Mouse (Mus musculus): ENCODE measurements around the gene Tcea3. TPM values are rescaled to one million over a fixed set of nuclear protein-coding genes. Genes with fewer than 3 reads are reported as not detected.

The Tcea3 gene
- total RNA-seq, 2 experiments from 2014 or later, result 344 to 373 TPM

DNA sequence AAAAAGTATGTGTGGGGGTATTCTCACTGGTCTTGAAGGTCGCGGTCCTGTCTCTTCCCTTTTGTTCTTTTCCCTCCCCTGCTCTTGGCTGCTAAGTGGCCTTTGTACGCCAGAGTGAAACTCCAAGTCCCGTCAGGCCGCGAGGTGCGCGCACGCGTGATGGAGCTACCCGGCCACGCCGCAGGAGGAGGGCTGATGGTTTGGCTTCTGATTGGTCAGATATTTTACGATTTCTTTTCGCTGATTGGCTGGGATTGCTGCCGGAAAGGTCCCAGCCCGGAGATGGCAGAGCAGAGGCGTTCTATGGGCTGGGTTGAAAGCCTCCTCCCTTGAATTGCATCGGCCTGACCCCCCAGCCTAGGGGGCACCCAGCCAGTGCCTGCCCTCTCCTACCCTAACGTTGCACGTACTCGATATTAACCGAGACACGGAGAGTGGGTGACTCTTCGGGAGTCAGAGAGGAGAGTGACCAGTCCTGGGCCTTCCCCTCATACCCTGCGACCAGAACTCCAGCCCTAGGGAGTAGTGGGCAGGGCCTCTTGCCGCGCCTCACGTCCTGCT is 38.4 kb downstream of the Tcea3 start:
- Histone ChIP-seq H3K4me3 (peak overlapping the region; percentile 82), H3K27ac (peak overlapping the region; percentile 92)
- no peak for TF ChIP-seq CTCF (IDR thresholded peaks at IDR 0.05)
- intact Hi-C loops (cut with DNase I), result loop anchor here (1.0 to 2.0 kb wide), 2 partner anchors 25 kb away; partner anchors contain the start of gene Hnrnpr
- peak; percentile 98 for DNase-seq

DNA sequence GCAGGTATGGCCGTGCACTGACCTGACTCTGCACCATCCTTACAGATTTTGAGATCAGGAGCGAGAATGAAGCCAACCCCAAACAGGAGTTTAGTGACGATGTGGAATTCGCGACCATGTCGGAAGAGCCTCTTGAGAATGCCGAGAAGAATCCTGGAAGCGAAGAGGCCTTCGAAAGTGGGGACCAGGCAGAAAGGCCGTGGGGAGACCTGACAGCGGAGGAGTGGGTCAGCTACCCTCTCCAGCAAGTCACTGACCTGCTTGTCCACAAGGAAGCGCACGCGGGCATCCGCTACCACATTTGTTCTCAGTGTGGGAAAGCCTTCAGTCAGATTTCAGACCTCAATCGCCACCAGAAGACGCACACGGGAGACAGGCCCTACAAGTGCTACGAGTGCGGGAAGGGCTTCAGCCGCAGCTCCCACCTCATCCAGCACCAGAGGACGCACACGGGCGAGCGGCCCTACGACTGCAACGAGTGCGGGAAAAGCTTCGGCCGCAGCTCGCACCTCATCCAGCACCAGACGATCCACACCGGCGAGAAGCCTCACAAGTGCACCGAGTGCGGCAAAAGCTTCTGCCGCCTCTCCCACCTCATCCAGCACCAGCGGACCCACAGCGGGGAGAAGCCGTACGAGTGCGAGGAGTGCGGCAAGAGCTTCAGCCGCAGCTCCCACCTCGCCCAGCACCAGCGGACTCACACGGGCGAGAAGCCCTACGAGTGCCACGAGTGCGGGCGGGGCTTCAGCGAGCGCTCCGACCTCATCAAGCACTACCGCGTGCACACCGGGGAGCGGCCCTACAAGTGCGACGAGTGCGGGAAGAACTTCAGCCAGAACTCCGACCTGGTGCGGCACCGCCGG is 42.6 kb downstream of the Tcea3 start:
- intact Hi-C loops (cut with DNase I), result no loop called here
- Histone ChIP-seq H3K4me3 (no peak overlapping the region), H3K27ac (no peak overlapping the region)
- DNase-seq, result no peak
- no peak for TF ChIP-seq CTCF (IDR thresholded peaks at IDR 0.05)

DNA sequence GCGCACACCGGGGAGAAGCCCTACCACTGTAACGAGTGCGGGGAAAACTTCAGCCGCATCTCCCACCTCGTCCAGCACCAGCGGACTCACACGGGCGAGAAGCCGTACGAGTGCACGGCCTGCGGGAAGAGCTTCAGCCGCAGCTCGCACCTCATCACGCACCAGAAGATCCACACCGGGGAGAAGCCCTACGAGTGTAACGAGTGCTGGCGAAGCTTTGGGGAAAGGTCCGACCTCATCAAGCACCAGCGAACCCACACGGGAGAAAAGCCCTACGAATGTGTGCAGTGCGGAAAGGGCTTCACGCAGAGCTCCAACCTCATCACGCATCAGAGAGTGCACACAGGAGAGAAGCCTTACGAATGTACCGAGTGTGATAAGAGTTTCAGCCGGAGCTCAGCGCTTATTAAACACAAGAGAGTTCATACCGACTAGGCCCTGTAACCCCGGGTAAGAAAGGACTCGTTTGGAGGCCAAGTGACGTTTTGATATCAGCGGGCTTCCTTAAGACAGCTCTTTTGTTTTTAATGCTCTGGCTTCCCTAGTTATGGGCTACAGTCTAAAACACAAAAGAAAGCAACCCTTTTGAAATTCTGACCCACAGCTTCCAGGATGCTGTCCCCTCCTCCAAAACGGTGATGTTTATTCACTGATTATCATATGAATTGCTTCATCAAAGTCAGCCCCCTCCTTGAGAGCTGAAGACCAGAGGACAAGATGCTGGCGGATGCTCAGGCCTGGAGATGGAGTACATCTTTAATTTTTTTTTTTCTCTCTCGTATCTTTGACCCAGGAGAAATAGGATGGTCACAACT is 43.5 kb downstream of the Tcea3 start:
- no peak for TF ChIP-seq CTCF (IDR thresholded peaks at IDR 0.05)
- Histone ChIP-seq H3K27ac (no peak overlapping the region), H3K4me3 (no peak overlapping the region)
- DNase-seq, result no peak
- intact Hi-C loops (cut with DNase I), result no loop called here

DNA sequence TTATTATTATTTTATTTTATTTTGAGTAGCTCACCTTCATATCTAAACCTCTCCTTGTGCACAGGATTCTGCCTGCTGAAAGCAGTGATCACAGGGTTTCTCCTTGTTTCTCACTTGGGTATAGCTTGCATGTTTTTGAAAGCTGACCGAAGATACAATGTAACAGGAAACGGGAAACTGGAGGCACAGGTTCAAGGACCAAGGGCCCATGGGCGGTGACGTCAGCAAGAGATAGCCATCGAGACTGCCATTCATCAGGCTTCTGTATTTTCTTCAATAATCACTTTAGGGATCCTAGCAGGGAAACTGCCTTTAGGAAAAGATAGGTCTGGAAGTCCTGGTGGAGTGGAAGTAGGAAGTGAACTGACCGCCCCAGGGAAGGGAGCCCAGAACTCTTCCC is 44.2 kb downstream of the Tcea3 start:
- no peak for DNase-seq
- no peak for TF ChIP-seq CTCF (IDR thresholded peaks at IDR 0.05)
- Histone ChIP-seq H3K4me3 (no peak overlapping the region), H3K27ac (no peak overlapping the region)
- intact Hi-C loops (cut with DNase I), result no loop called here

DNA sequence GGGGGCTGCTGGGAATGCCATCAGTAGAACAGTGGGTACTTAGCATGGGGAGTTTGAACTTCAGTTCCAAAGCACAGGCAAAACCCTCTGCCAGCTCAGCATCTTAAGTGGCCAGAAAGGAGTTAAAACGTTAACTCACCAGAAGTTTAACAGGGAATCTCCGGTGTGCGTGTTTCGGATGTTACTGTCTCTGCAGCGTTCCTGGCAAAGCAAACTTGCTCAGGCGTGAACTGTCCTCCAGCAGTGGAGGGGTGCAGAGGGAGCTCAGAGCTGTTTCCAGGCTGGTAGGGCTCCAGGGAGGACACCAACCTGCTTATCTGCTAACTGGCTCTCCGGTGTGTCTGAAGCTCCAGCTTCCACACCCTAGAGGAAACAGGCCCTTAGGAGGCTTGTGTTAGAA is 48.4 kb downstream of the Tcea3 start:
- DNase-seq, result no peak
- no peak for TF ChIP-seq CTCF (IDR thresholded peaks at IDR 0.05)
- no peak overlapping the region for H3K4me3 ChIP-seq
- intact Hi-C loops (cut with DNase I), result no loop called here
- H3K27ac ChIP-seq, result no peak overlapping the region

DNA sequence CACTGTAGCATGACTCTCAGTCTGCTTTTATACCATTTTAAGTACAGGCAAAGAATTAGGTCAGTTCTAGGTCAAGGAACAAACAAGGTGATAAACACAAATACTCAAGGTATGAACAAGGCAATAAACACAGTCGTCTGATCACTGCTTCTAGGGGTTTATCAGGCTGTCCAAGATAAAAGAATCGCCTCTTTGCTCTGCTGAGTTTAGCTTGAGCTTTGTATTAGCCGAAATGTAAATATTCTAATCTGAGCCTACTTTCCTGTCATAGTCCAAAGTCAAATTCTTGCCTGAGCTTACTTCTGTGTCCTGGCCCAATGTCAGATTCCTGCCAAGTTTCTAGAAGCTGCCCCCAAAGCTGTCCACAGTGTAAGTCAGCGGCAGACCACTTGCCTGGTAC is 54.9 kb downstream of the Tcea3 start:
- no peak for DNase-seq
- intact Hi-C loops (cut with DNase I), result no loop called here
- no peak for TF ChIP-seq CTCF (IDR thresholded peaks at IDR 0.05)
- H3K27ac ChIP-seq, result no peak overlapping the region
- H3K4me3 ChIP-seq, result no peak overlapping the region

DNA sequence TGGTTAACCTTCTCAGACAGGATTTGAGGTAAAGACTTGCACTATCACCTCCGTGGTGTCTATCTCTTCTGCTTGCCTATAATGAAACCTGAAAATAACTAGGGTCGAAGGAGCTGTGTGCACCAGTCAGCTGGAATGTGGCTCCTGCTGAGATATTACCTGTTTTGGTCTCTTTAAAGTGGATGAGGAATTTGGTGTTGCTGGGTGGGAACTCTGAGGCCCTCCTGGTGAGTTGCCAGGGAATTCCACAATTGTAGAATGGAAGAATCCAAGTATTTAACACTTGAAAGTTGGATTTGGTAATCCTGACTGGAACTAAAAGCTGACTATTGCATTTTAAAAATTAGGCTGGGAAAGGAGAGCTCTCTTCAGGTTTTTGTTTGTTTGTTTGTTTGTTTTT is 56.7 kb downstream of the Tcea3 start:
- no peak for DNase-seq
- intact Hi-C loops (cut with DNase I), result no loop called here
- H3K4me3 ChIP-seq, result no peak overlapping the region
- no peak overlapping the region for H3K27ac ChIP-seq
- no peak for TF ChIP-seq CTCF (IDR thresholded peaks at IDR 0.05)

DNA sequence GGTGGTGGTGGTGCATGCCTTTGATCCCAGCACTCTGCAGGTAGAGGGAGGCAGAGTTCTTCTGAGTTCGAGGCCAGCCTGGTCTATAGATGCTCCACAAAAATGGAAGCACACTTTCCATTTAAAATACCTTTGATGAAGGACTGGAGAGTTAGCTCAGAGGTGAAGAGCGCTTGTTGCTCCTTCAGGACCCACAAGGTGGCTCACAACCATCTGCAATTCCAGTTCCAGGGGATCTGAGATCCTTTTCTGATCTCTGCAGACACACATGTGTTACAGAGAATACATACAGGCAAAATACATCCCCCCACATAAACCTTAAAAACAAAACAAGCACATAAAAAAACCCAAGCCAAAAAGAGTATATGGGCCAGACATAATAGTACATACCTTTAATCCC is 60.8 kb downstream of the Tcea3 start:
- DNase-seq, result no peak
- Histone ChIP-seq H3K27ac (no peak overlapping the region), H3K4me3 (no peak overlapping the region)
- no peak for TF ChIP-seq CTCF (IDR thresholded peaks at IDR 0.05)
- intact Hi-C loops (cut with DNase I), result no loop called here

DNA sequence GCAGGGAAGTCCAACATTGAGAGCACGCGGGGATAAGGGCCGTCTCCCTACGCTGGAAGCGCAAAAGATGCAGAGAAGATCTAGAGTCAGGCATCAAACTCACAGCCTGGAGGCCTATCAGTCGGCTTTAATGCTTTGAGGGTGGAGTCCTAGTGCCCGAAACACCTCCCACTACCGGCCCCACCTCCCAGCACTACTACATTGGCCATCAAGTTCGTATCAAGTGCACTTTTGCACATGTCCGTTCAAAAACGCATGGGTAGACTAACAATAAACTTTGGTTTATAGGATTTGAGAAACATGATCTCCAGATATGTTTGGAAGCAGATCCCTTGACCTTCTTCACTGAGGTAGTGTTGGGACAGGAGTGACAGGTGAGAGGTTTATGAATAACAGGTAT is 62.3 kb downstream of the Tcea3 start:
- no peak for TF ChIP-seq CTCF (IDR thresholded peaks at IDR 0.05)
- peak; percentile 50 for DNase-seq
- H3K27ac ChIP-seq, result peak overlapping the region; percentile 98
- peak overlapping the region; percentile 89 for H3K4me3 ChIP-seq
- intact Hi-C loops (cut with DNase I), result loop anchor here (2.0 kb wide), 1 partner anchor 23 kb away; no protein-coding TSS in a partner anchor

DNA sequence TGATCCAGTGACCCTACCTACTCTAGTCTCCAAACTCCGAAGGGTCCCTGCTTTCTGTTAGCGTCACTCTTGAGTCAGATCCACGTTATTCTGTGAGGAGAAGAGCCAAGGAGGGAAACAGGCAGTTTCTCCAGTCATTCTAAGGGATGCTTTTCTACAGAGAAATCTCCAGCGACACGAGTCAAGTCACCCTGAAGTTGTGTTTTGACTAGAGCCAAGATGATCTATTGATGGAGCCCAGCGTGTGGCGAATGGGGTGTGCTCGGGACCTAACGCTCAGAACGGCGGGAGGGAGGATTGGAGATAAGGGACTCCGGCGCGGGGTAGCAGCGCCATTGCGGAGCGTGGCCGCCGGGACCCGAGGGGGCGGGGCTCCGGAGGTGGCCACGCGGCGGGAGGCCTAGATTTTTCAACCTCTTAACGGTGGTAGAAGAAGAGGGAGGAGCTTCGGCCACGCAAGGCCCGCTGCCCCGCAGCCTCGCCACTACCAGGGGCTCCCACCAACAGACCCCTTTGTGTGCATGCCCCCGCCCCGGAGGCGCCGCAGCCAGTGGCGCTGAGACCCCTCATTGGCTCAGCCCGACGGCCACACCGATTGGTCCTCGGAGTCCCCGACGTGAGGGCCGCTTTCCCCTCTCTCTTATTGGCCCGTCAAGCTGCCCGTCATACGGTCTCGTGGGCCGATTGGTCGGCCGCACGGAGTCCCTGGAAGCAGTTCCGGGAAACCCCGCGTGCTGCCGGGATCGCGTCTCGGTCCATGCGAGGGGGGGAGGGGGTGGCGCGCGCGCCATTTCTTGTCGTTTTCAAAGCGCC is 62.9 kb downstream of the Tcea3 start, which contains the start of gene Hnrnpr:
TSS of gene Hnrnpr (plus strand) at position 714 of the 813 bp plus-strand sequence.
- no peak for TF ChIP-seq CTCF (IDR thresholded peaks at IDR 0.05)
- H3K4me3 ChIP-seq, result peak within 1 kb of the TSS; percentile 89
- H3K27ac ChIP-seq, result peak within 1 kb of the TSS; percentile 98
- DNase-seq, result peak; percentile 100
- intact Hi-C loops (cut with DNase I), result loop anchor here (2.0 kb wide), 1 partner anchor 24 kb away; no protein-coding TSS in a partner anchor

DNA sequence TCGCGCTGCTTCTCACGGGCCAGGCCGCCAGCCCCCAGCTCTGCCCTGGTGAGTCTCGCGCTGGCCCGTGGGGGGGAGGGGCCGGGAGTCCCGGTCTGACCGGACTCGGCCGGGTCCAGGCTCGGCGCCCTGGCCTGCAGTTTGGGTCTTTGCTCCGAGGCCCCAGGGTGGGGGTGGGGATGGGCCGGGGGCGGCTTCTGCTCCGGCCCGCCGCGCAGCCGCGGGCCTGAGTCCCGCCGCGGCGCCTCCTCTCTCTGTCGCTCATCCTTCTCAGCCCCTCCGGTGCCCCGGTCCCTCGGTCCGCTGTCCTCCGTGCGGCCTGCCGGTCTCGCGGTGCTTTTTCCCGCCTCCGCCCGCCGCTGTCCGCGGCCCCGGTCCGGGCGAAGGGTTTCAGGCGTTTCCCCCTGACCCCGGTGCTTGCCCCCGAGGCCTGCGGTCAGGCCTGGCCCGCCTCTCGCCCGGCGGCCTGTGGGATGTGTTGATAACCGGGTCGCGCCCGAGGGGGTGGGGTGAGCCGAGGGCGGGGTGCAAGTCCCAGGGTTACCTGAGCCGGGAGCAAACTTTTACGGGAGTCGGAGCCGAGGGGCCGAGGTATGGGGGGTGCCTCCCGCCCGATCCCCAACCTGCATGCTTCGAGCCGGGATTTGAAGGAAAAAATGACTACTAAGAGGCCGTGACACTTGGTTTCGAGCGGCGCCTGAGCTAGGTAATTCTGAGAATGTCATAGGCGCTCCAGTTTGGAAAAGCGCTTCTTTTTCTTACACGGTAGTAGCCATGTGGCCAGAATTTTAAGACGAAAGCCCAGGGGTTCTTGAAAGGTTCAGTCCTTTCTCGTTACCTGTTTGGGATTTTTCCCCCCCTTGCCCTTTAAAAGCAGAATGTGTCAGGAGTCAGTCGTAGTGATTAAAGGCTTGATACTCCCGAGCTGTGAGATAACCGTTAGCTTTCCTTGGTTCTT is 63.8 kb downstream of the Tcea3 start:
- DNase-seq, result peak; percentile 67
- no peak for TF ChIP-seq CTCF (IDR thresholded peaks at IDR 0.05)
- Histone ChIP-seq H3K27ac (peak overlapping the region; percentile 98), H3K4me3 (peak overlapping the region; percentile 89)
- intact Hi-C loops (cut with DNase I), result loop anchor here (2.0 kb wide), 1 partner anchor 25 kb away; no protein-coding TSS in a partner anchor

Data from gastrocnemius, adult 2 months (tissue).